Mouse (Mus musculus): Measurements from ENCODE around the gene Rdh11. TPM values are rescaled to one million over a fixed set of nuclear protein-coding genes. Genes with fewer than 3 reads are reported as not detected.

Gene Rdh11
- polyA plus RNA-seq, 1 experiment from 2014 or later: 20.0 TPM

DNA sequence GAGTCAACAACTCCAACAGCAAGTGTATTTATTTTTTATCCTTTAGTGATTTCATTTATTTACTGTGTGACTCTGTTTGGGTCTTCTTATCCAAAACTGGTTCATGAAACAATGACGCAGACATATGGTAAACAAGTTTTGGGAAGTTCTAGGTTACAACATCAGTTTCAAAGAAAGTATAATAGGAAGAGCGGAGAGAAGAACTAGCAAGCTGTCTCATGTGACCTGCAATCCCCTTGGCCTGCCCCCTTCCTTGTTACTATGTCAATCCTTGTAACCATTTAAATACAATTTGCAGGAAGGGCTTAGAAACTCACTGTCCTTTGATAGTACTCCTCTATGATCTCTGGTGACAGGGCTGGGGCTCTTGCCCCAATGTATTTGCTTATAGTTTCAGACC is 51.3 kb downstream of the Rdh11 start:
- no peak for DNase-seq (ENCODE audit: low spot score)

DNA sequence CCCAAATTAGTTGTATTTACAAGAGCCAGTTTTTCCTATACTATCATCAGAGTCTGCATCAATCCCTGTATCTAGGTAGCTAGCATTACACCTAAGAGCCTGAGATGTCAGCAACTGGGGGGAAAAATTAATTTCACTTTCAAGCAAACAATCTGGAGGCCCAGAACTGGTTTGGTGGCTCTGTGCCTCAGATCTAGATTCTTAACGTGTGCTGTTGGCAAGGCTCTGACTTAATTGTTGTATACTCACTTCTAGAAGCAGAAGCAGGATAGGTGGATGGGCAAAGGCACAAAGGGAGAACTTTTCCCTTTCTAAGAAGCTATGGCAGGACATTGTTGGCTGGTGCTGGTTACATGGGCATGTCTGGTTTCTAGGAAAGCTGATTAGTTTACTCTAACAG is 52.7 kb downstream of the Rdh11 start:
- DNase-seq (ENCODE audit: low spot score): no peak

DNA sequence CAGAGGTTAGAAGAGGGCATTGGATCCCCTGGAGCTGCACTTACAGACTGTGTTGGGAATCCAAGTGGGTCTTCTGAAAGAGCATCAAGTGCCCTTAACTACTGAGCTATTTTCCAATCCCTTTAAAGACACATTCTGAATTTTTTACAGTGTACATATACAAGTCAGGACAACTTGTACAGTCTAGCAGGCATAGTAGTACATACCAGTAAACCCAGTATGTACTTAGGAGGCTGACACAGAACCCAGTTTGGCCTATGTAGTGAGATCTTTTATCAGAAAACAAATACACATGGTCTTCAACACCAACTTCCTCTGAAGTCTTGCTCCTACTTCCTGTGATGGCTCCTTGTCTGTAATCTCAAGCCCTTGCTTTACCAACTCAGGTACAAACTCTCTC is 53.1 kb downstream of the Rdh11 start:
- DNase-seq (ENCODE audit: low spot score): no peak

DNA sequence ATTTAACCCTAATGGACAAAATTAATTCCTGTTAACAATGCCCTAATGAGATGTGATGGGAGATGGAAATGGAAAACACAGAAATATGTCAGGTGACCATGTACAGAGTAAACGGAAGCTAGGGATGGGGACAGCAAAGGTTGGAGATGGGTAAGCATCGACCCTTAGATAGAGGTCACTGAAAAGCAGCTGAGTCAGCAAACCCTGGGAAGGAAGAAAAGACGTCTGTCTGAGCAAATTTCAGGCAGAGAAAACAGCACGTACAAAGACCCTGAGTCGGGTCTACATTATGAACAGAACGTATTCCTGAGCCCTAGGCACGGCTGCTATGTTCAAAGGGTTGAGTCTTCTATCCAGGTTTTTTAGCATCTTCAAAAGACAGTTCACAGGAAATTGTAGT is 55.1 kb downstream of the Rdh11 start:
- no peak for DNase-seq (ENCODE audit: low spot score)

DNA sequence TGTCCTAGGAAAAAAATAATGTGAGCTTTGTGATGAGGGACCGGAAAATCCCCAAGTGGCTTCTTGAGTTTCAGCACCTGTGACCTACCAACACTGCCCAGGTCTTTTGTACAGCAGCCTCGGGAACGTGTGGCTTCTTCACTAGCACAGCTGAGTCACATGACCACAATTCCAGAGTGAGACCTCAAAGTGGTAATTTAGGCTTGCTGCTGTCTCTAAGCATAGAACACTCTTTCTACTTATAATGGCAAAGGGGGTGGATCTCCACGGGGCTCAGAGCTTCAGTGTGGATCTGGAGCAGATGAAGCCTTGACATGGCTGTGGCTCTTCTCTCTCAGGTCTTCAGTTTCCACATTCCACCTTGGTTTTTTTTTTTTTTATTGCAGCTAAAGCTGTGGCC is 57.0 kb downstream of the Rdh11 start:
- DNase-seq (ENCODE audit: low spot score): no peak

DNA sequence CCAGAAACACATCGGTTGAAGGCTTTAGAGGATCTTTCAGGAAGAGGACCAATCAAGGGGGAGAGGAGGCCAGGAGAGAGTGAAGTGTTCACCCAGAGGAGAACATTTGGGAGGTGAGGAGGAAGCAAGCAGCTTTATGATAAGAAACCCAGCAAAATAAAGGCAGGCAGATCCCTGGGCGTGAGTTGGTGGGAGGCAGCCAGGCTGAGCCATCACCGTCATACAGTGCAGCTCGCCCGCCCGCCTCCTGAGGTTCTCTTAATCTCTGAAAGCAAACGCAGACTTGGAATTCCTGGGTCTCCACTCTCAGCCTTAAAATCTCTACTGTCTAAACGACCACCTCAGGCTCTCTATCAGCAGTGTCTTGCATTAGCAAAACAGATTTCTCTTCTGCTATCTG is 57.4 kb downstream of the Rdh11 start:
- DNase-seq (ENCODE audit: low spot score): no peak

DNA sequence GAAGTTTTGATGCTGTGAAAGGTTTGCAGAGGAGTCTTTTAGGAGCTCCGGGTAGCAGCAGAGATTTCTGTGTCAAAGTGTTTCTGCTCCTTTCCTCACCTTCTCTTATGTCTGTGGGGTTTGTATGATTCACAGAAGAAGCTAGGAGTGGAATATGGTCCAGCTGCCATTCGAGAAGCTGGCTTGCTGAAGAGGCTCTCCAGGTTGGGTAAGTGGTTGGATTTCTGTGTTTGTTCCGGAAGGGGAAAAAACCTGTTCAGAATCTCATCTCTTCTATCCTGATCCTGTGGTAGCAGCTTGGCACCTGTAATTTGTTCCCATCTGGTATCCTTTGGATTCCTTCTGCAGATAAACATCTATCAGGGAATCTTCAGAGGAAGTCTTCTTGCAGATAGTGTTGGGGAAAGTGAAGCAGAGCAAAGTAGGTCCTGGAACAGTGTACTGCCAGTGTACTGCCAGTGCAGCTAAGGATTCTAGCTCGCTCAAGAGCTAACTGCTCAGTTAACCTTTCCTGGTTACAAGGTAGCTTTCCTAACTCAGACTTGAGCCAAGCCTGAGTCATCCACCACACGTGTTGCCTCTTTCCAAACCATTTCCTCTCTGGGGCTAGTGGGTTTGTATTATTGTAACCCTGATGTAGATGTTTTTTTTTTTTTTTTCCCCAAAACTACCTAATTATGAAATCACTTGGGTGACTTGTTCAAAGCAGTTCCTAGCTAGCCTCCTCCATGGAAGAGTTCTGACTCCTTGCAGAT is 60.2 kb downstream of the Rdh11 start:
- no peak for DNase-seq (ENCODE audit: low spot score)

DNA sequence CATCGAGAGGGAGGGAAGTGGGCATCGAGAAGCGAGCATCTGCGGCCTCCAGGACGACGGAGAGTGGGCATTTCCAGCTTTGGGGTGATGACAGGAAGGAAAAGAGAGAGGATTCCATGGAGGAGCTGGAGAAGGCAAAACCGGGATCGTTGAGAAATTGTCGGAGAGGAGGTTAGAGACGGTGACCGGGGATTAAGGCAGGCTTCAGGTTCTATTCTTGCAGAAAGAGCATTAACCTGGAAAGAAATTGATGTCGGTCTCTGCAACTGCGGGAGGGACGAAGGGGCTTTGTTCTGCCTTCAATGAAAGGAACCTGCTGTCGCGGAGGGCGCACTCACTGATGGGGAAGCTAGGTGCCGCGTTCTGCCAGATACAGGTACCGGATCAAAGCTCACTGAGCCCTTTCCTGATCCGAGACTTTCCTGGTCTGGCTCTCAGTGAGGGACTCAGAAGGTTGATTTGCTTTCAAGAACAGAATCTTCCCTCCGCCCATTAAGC is 60.9 kb downstream of the Rdh11 start:
- peak; percentile 5 for DNase-seq (ENCODE audit: low spot score)

DNA sequence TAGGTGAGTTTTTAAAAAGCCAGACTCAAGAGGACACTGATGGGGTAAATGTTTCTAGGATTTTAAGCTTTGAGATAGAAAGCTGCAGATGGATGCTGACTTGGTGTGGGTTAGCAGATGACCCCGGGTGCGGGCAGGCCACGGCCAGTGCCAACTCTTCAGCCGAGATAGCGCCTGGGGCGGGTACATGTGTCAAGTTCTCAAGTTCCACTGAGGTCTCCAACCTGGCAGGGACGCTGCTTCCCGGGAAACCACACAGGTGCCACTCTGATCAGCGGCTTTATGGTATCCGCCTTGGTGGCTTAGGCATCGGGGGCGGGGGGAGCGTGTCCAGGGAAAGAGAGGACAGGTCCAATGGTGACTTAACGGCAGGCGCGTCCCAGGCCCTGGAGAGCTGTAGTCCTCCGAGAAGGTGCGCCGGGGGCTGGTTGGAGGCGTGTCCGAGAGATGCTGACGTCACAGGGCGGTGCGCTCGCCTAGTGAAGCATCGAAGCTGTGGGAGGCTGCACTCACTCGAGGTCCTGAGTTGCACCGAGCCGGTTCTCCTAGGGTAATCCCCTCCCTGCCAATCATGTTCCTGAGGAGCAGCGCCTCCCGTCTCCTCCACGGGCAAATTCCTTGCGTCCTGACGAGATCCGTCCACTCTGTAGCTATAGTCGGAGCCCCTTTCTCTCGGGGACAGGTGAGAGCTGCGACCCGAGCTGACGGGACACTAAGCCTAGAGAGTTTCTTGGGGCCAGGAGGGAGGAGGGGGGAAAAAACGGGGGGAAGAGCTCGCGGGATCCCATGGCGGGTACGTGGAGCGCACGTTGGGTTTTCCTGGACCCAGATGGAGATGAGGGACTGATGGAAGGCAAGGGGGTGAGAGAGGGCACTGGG is 61.6 kb downstream of the Rdh11 start, which contains the start of gene Arg2:
Gene Arg2 (plus strand): TSS at position 479 of the 879 bp plus-strand sequence.
- DNase-seq (ENCODE audit: low spot score): peak; percentile 82

Other genes starting within 250 kb of the Rdh11 start
- 27.5 and 27.7 TPM in 2 replicates for gene Tmem229b, start 184.7 kb downstream of the Rdh11 start, polyA plus RNA-seq (2015; fragmentation: Nextera tagmentation; extraction: Ambion mirVana)
- 0.33 and 0.46 TPM in 2 replicates for gene Plekhh1, start 163.1 kb downstream of the Rdh11 start, polyA plus RNA-seq (2015; fragmentation: Nextera tagmentation; extraction: Ambion mirVana)
- gene Pigh, start 102.6 kb downstream of the Rdh11 start, polyA plus RNA-seq (2015; fragmentation: Nextera tagmentation; extraction: Ambion mirVana): 18.0 and 19.5 TPM in 2 replicates
- 4.0 and 4.3 TPM in 2 replicates for gene Arg2, start 61.5 kb downstream of the Rdh11 start, polyA plus RNA-seq (2015; fragmentation: Nextera tagmentation; extraction: Ambion mirVana)
- gene Vti1b, start 19.6 kb downstream of the Rdh11 start, polyA plus RNA-seq (2015; fragmentation: Nextera tagmentation; extraction: Ambion mirVana): 82.7 and 90.8 TPM in 2 replicates
- gene Rdh12, start 16.6 kb upstream of the Rdh11 start, polyA plus RNA-seq (2015; fragmentation: Nextera tagmentation; extraction: Ambion mirVana): 4.3 and 4.8 TPM in 2 replicates
- gene Zfyve26, start 104.0 kb upstream of the Rdh11 start, polyA plus RNA-seq (2015; fragmentation: Nextera tagmentation; extraction: Ambion mirVana): 8.1 and 11.9 TPM in 2 replicates
- gene Rad51b, start 105.0 kb upstream of the Rdh11 start, polyA plus RNA-seq (2015; fragmentation: Nextera tagmentation; extraction: Ambion mirVana): 4.6 and 4.8 TPM in 2 replicates